Mouse (Mus musculus) liver, postnatal 0 days (tissue): ENCODE data around the gene Cds1.

ENCODE experiments used
- CTCF ChIP-seq: sonication (generic); IDR thresholded peaks from 2 replicates; pipeline ENCODE4 v1.5.1; 2016; ENCODE audit warnings: antibody characterized with exemption, low read depth
- EP300 ChIP-seq: IDR thresholded peaks from 2 replicates; pipeline ENCODE4 v1.6.1; 2016; ENCODE audit warnings: antibody characterized with exemption, low read depth, mild to moderate bottlenecking

GRCm38 (mm10) chr5:101827477-101827876, 62.5 kb downstream of the Cds1 start:
- no peak for TF ChIP-seq CTCF
- TF ChIP-seq EP300: no peak
